Mouse (Mus musculus): ENCODE results near the gene Gse1.

DNA sequence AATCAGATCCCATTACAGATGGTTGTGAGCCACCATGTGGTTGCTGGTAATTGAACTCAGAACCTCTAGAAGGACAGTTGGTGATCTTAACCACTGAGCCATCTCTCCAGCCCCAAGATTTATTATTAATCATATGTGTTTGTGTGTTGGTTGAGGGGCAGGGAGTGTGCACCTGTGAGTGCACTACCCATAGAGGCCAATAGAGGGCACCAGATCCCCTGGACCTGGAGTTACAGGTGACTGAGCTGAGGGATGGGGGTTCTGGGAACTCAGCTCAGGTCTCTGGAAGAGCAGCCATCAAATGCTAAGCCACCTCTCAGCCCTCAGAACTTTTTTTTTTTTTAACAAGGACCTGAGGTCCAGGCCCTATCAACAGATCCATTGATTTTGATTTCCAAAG, 156.5 kb downstream of the Gse1 start:
- peak; percentile 50 to 73 (median 50) for TF ChIP-seq CTCF (IDR thresholded peaks at IDR 0.05 in 2 of 3, conservative IDR thresholded peaks at IDR 0.05 in 1 of 3; ENCODE audit: control insufficient read depth in 1 of 3, insufficient read depth in 1 of 3, low read depth in 2 of 3, low read length in 3 of 3, poor library complexity in 1 of 3, severe bottlenecking in 1 of 3)
- TF ChIP-seq TBP (IDR thresholded peaks at IDR 0.05; ENCODE audit: low read depth, low read length) = no peak
- TF ChIP-seq MAX (IDR thresholded peaks at IDR 0.05; ENCODE audit: low read length) = no peak
- no peak for TF ChIP-seq TAL1 (IDR thresholded peaks at IDR 0.05; ENCODE audit: low read length)
- no peak for TF ChIP-seq MEF2A (IDR thresholded peaks at IDR 0.05; ENCODE audit: extremely low read depth, insufficient replicate concordance, low read depth, low read length, poor library complexity, severe bottlenecking)

Measured in MEL (cell line).